Mouse (Mus musculus) CH12.LX (cell line): ENCODE measurements around the gene Trim13.

ENCODE experiments used
- CTCF ChIP-seq, 2 experiments: IDR thresholded peaks in 1 of 2; conservative IDR thresholded peaks in 1 of 2; 2 replicates each; pipeline ENCODE4 v1.5.1; 2011 to 2012; ENCODE audit warnings: low read depth in 2 of 2, low read length in 2 of 2, improper control_type of control experiment in 1 of 2, inconsistent platforms in 1 of 2, mild to moderate bottlenecking in 1 of 2, moderate library complexity in 1 of 2
- EP300 ChIP-seq: IDR thresholded peaks from 2 replicates; pipeline ENCODE4 v1.6.1; 2011; ENCODE audit warnings: low read length, improper control_type of control experiment
- JUN ChIP-seq: IDR thresholded peaks from 2 replicates; pipeline ENCODE4 v1.6.1; 2011; ENCODE audit warnings: low read depth, mild to moderate bottlenecking, low read length, improper control_type of control experiment, moderate library complexity; ENCODE audit not compliant: insufficient read depth
- KAT2A ChIP-seq: IDR thresholded peaks from 2 replicates; pipeline ENCODE4 v1.6.1; 2012; ENCODE audit warnings: low read length, improper control_type of control experiment, inconsistent platforms; ENCODE audit not compliant: insufficient replicate concordance
- MAX ChIP-seq: IDR thresholded peaks from 2 replicates; pipeline ENCODE4 v1.6.1; 2011; ENCODE audit warnings: low read length, improper control_type of control experiment
- MEF2A ChIP-seq: IDR thresholded peaks from 2 replicates; pipeline ENCODE4 v1.6.1; 2014; ENCODE audit warnings: low read depth, mild to moderate bottlenecking, inconsistent platforms, low read length, improper control_type of control experiment, borderline replicate concordance
- POLR2A ChIP-seq: IDR thresholded peaks from 2 replicates; pipeline ENCODE4 v1.6.1; 2011; ENCODE audit warnings: low read depth, mild to moderate bottlenecking, improper control_type of control experiment, low read length

DNA sequence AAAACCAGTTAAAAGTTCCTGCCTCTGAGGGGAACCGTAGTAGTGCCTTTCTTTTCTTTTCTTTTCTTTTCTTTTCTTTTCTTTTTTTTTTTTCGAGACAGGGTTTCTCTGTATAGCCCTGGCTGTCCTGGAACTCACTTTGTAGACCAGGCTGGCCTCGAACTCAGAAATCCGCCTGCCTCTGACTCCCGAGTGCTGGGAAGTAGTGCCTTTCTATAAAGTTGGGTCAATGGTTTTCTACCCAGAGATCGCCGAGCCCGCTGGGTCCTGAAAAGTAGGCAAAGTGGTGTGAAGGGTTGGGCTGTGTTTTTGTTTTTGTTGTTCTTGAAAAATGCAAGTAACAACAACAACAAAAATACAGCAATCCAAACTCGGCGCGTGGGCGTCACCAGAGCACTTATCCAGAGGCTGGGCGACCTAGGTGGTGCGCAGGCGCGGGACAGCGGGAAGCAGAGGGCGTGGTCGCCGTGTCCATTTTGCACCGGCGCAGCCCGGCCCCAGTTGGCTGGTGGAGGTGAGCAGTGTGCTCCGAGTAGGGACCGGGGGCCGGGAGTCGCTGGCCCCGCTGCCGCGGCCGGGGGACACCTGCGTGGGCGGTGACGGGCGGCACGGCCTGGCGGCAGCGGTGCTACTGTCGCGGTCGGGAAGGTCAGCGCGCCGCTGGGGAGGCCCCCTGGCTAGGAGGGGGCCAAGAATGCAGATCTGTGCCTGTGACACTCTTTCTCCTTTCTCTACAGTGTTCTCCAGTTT is 1.2 kb downstream of the Trim13 start:
- TF ChIP-seq KAT2A (no peak), CTCF (conservative IDR thresholded peaks at IDR 0.05 in 1 of 2, IDR thresholded peaks at IDR 0.05 in 1 of 2; ENCODE audit: low read depth in 2 of 2, low read length in 2 of 2) (no peak), POLR2A (peak; percentile 82), MAX (no peak), MEF2A (no peak), EP300 (no peak), JUN (no peak)
